Mouse (Mus musculus) lung, adult 2 months (tissue): ENCODE data around the gene Pfdn4.

Experiments used
- CTCF ChIP-seq: fragments of 200-500 bp; IDR thresholded peaks from 2 replicates; pipeline ENCODE4 v1.5.1; 2011; ENCODE audit warnings: mild to moderate bottlenecking, low read length, control low read depth; ENCODE audit not compliant: insufficient read depth
- POLR2A ChIP-seq: fragments of 200-500 bp; IDR thresholded peaks from 2 replicates; pipeline ENCODE4 v1.6.1; 2011; ENCODE audit warnings: low read depth, mild to moderate bottlenecking, control low read depth, low read length, borderline replicate concordance; ENCODE audit errors: extremely low read depth

- TF ChIP-seq POLR2A (no peak), CTCF (peak; percentile 46)
Measured at GRCm38 (mm10) chr2:170507734-170508133, 11.5 kb downstream of the Pfdn4 start.
